Mouse (Mus musculus) gonadal fat pad, adult 2 months (tissue): ENCODE measurements around the gene Txk. TPM values are rescaled to one million over a fixed set of nuclear protein-coding genes. Genes with fewer than 3 reads are reported as not detected.

Experiments
- polyA plus RNA-seq: library from polyadenylated mRNA; depleted of rRNA; stranded (reverse); fragments of >200 nt; gene quantifications from 2 replicates; pipeline ENCODE4 v1.2.3, GENCODE M21; 2012; rRNA removed

Txk gene
- polyA plus RNA-seq, 1 experiment: 0.20 TPM

Other genes with a start within 250 kb of the Txk start
- gene Corin, start 248.3 kb downstream of the Txk start, polyA plus RNA-seq: 0.50 and 0.63 TPM in 2 replicates
- 7.6 and 8.3 TPM in 2 replicates for gene Nfxl1, start 193.1 kb downstream of the Txk start, polyA plus RNA-seq
- 0.08 TPM in 1 of 2 replicates, not detected in the other for gene Zar1, start 171.5 kb downstream of the Txk start, polyA plus RNA-seq
- gene Gm5868, start 165.2 kb downstream of the Txk start, polyA plus RNA-seq: not detected in 2 replicates
- gene Cnga1, start 108.5 kb downstream of the Txk start, polyA plus RNA-seq: not detected in 2 replicates
- gene Nipal1, start 105.0 kb downstream of the Txk start, polyA plus RNA-seq: 0.30 and 0.94 TPM in 2 replicates
- gene Tec, start 115.7 kb upstream of the Txk start, polyA plus RNA-seq: 3.0 and 3.5 TPM in 2 replicates
- 18.4 and 19.8 TPM in 2 replicates for gene Slain2, start 161.5 kb upstream of the Txk start, polyA plus RNA-seq
- gene Gm10135, start 221.9 kb upstream of the Txk start, polyA plus RNA-seq: not detected in 2 replicates